Mouse (Mus musculus) frontal cortex, postnatal 14 days (tissue): ENCODE results near the gene Hist1h2ac.
"Not testable (repeated sequence)": the region's sequence is repeated elsewhere in the genome, so short reads cannot be mapped to it uniquely, and the experiment has no call there.

Experiments used
- DNase-seq, 2 experiments: peaks; one replicate each; pipeline ENCODE4 v3.0.0; 2022; ENCODE audit warnings: low spot score in 2 of 2

The Hist1h2ac gene

GRCm38 (mm10) chr13:23683755-23684281 lies at the start of gene Hist1h2ac, which contains the start of gene Hist1h2bc:
TSS of gene Hist1h2ac (minus strand) at chr13:23683948.
TSS of gene Hist1h2bc (plus strand) at chr13:23684199.
- peak; percentile 71 to 81 for DNase-seq

DNA sequence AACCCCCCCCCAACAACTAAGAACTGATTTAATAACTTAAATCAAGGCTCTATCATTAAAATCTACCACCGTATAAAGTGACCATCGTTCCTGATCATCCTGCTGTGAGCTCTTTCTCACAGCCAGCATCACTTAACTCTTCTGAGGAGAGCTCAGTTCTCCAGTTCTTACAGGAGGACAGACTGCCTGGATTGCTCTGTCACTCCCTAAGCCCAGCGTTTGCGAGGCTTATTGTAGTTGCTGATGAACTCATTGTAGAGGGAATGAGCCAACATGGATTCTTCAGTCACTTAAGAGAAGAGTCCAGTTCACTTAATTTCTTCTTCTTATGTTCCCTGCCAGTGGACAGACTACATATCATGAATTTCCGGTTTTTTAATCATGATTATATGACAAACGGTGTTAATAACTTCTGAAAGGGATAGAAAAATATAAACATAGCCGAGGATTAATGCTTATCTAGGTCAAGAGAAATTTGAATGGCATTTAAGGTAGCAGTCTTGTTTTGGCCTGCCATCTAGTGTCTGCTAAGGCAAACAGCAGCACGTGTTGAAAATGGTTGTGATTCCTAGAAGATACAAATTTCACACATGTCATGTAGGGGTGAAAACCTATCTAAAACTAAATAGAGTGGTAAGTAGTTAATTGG lies 48.5 kb upstream of the Hist1h2ac start:
- no peak for DNase-seq

DNA sequence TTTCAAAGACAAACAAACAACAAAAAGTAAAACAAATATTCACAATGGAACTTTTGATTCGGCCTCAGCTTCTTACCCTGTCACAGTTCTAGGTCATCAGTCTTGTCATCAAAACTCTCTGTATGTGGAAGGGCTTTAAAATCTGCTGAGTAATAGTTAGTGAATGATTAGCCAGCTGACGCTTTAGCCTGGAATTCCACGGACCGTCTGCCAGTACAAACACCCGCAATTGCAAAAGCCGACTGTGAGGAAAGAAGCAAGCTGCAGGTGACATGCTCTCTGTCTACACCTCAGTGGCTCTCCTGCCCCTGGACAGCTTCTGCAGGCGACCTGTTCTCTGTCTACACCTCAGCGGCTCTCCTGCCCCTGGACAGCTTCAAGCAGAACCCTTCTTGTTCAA lies 46.7 kb upstream of the Hist1h2ac start:
- DNase-seq: no peak

DNA sequence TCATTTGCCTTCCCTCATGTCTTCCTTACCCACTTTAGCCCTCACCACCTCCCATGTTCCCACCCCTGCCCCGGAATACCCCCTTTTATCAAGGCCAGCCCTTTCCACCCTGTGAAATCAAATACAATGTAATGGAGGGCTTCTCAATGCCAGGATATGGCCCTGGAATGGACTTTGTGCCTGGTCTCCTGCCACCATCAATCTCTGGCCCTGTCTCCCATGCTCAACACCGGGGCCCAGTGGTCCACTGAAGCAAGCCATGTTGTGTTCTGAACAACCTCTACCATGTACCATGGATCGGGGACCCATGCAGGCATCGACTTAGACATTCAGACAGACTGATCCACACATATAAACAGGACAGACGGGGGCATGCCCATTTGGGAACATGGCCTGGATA lies 46.0 kb upstream of the Hist1h2ac start:
- DNase-seq: no peak

GRCm38 (mm10) chr13:23729192-23729525 lies 45.4 kb upstream of the Hist1h2ac start:
- no peak for DNase-seq

DNA sequence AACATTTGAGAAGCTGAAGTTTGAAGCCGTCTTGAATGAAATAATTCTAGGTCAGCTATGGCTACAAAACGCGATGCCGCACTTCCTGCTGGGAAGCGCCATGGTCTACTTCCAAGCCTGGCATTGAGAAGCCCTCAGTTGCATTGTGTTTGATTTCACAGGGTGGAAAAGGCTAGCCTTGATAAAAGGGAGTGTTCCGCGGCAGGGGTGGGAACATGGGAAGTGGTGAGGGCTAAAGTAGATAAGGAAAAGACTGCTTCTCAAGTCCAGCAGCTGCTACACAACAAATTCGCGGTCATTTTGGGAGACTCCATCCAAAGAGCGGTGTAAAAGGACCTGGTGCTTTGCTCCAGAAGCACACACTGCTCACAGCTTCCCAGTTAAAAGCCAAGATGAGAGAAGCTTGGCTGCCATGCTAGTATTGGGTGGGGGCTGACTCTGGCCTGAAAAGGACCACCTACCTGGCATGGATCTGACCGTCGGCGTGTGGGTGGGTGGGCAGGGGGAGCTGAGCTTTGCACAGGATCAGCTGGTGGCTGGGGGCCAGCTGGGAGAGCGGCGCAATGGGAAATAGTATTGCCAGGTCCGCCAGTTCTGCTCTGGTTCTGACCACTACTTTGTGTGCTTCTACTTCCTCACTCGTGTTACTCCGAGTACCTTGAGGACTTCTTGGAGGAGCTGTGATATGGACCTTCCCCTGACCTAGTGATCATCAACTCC lies 44.9 kb upstream of the Hist1h2ac start:
- DNase-seq: no peak

GRCm38 (mm10) chr13:23725213-23725612 lies 41.5 kb upstream of the Hist1h2ac start:
- no peak for DNase-seq

GRCm38 (mm10) chr13:23724239-23724638 lies 40.5 kb upstream of the Hist1h2ac start:
- DNase-seq: no peak

GRCm38 (mm10) chr13:23717593-23718245 lies 34.0 kb upstream of the Hist1h2ac start:
- DNase-seq: not testable (repeated sequence)

DNA sequence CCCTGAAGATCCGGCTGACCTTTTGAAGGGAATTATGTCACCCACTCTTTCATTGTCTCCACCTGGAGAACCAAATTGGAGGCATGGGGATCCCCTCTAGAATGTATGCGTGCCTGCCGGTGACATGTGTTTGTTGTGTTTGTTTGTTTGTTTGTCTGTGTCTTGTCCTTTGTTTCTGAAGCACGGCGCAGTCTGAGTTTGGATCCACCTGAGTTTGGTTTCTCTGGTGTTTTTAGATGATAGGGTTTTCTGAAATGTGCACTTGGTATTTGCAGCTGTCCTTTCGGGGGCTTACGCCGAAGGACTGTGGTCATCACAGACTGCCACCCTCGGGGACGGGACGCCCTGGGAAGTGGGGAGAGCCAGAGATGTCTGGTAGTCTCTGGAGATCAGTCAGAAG lies 33.4 kb upstream of the Hist1h2ac start:
- DNase-seq: no peak

DNA sequence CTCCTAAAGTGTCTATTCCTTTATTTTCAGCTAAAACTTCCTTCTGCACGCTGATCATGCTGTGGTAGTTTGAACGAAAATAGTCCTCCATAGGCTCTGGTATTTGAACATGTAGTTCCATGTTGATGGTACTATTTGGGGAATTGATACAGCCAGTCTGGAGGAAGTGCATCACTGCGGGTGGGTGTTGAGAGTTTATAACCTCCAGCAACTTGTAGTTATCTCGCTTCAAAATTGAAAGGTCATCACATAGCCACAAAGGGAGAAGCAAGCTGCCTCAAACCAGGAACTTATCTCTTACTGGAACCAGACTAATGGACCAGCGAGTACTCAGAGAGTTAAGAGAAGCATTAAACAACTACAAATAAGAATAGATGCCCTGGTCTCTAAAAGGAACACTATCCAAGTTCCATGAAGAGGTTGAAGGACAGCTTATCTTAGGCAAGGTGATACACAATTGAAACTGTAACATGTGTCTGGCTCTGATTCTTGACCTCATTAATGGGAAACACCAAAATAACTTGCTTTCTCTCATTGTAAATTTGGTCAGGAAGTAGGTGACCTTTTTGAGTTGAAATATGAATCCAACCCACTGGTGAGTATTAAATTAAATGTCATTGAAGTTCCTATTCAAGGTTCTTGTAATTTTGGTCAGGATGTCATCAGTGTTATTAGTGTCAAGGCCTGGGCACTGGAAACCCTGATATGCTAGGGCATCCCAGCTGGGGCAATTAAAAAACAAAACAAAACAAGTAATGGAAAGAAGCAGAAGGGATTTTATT lies 32.7 kb upstream of the Hist1h2ac start:
- no peak for DNase-seq

GRCm38 (mm10) chr13:23710374-23711089 lies 26.8 kb upstream of the Hist1h2ac start, which contains the start of gene Hfe:
TSS of gene Hfe (minus strand) at chr13:23710854.
- peak in 1 of 2 experiments; percentile 18 for DNase-seq

DNA sequence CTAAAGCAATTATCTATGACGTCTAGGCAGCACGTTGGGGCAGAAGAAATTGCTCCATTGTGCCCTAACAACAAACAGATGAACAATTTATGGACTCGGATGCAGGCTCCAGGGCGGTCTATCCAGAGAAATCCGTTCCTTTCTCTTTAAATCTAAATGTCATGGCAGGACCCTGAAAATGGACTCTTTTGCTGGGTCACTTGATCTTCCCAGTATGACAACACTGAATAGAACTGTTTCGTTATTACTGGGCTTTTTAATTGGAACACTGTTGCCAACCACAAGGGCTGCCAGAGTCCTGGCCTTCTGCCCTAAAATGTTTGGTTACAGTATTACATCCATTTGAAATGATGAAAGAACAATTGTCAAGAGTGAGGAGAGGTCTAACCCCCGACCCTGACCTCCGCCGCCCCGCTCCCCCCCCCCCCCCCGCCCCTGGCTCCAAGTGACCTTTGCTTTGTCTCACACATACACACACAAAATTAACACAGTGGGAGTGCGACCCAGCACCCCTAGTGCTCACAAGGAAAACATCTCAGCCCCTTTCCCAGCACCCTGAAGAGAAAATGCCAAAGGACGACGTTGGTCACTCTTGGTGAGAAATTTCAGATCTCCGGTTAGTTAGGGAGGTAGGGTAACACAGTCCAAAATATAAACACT lies 26.1 kb upstream of the Hist1h2ac start:
- DNase-seq: no peak

GRCm38 (mm10) chr13:23708654-23709053 lies 24.9 kb upstream of the Hist1h2ac start:
- DNase-seq: no peak

DNA sequence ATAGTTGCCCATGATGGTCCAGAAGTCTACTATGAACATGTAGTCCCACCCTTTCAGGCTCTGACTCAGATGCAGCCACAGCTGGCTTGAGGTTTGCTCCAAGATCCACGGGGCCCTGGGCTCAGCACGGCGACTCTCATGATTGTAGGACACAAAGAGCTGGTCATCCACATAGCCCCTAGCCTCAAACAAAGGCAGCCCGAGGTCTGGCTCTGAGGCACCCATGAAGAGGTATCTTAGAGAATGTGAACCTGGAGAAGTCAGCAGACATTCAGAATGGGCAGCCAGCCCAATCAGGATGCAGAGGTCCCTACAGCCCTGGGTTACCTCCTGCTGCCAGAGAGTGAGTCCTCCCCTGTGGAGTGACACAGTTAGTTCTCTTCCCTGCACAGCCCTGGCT lies 24.3 kb upstream of the Hist1h2ac start:
- DNase-seq: no peak

DNA sequence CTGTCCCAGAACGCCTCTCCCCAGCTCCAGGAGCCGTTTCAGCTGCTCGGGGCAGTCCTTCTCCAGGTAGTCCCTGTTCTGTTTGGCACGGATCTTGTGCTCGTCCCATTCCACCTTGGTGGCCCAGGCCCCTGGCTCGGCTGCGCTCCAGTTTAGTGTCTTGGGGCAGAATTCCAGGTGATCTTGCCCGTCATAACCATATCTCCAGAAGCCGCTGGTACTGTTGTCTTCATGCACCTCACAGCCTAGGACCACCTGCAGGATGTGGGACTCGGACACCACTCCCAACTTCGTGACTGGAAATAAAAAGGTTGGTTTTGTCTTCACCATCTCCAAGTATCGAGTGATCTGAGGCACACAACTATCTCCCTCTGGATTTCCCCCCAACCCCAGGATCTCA lies 23.0 kb upstream of the Hist1h2ac start:
- no peak for DNase-seq

- no peak for DNase-seq
These were observed 22.1 kb upstream of the Hist1h2ac start for GRCm38 (mm10) chr13:23705751-23706356.

DNA sequence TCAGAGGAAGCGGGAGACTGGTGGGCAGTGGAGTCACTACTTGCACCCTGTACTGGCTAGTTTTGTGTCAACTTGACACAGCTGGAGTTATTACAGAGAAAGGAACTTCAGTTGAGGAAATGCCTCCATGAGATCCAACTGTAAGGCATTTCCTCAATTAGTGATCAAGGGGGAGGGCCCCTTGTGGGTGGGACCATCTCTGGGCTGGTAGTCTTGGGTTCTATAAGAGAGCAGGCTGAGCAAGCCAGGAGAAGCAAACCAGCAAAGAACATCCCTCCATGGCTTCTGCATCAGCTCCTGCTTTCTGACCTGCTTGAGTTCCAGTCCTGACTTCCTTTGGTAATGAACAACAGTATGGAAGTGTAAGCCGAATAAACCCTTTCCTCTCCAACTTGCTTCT lies 19.1 kb upstream of the Hist1h2ac start:
- not testable (repeated sequence) for DNase-seq

GRCm38 (mm10) chr13:23702220-23702619 lies 18.5 kb upstream of the Hist1h2ac start:
- no peak for DNase-seq
